Mouse (Mus musculus): ENCODE data around the gene Drd4.

Drd4 gene

GRCm38 (mm10) chr7:141335044-141335579 lies 43.3 kb downstream of the Drd4 start:
- no peak for DNase-seq (ENCODE audit: extremely low spot score, low read depth, low spot score)

- DNase-seq (ENCODE audit: extremely low spot score, low read depth, low spot score): no peak
These were observed 43.9 kb downstream of the Drd4 start for GRCm38 (mm10) chr7:141335682-141336081.

- no peak for DNase-seq (ENCODE audit: extremely low spot score, low read depth, low spot score)
These were observed 44.5 kb downstream of the Drd4 start for GRCm38 (mm10) chr7:141336296-141336695.

GRCm38 (mm10) chr7:141337716-141338416 lies 46.1 kb downstream of the Drd4 start:
- no peak for DNase-seq (ENCODE audit: extremely low spot score, low read depth, low spot score)

GRCm38 (mm10) chr7:141338576-141339131 lies 46.8 kb downstream of the Drd4 start, which contains the start of gene Eps8l2:
Gene Eps8l2, plus strand, starts transcription at chr7:141338880.
- DNase-seq (ENCODE audit: extremely low spot score, low read depth, low spot score): no peak

- DNase-seq (ENCODE audit: extremely low spot score, low read depth, low spot score): no peak
These were observed 47.6 kb downstream of the Drd4 start for GRCm38 (mm10) chr7:141339215-141339920.

- DNase-seq (ENCODE audit: extremely low spot score, low read depth, low spot score): no peak
These were observed 48.2 kb downstream of the Drd4 start for GRCm38 (mm10) chr7:141340023-141340422.

GRCm38 (mm10) chr7:141340476-141340875 lies 48.7 kb downstream of the Drd4 start:
- DNase-seq (ENCODE audit: extremely low spot score, low read depth, low spot score): no peak

- DNase-seq (ENCODE audit: extremely low spot score, low read depth, low spot score): no peak
These were observed 50.0 kb downstream of the Drd4 start for GRCm38 (mm10) chr7:141341689-141342226.

GRCm38 (mm10) chr7:141343230-141343629 lies 51.4 kb downstream of the Drd4 start:
- DNase-seq (ENCODE audit: extremely low spot score, low read depth, low spot score): no peak

GRCm38 (mm10) chr7:141343696-141344095 lies 51.9 kb downstream of the Drd4 start:
- no peak for DNase-seq (ENCODE audit: extremely low spot score, low read depth, low spot score)

- no peak for DNase-seq (ENCODE audit: extremely low spot score, low read depth, low spot score)
These were observed 53.0 kb downstream of the Drd4 start for GRCm38 (mm10) chr7:141344787-141345186.
